Mouse (Mus musculus) ZHBTc4 (cell line): Measurements from ENCODE around the gene Tmem120a.

Experiments used
- DNase-seq: peaks from one replicate; pipeline ENCODE4 v3.0.0-alpha.2; 2011; ENCODE audit warnings: low read depth, low spot score

Gene Tmem120a

DNA sequence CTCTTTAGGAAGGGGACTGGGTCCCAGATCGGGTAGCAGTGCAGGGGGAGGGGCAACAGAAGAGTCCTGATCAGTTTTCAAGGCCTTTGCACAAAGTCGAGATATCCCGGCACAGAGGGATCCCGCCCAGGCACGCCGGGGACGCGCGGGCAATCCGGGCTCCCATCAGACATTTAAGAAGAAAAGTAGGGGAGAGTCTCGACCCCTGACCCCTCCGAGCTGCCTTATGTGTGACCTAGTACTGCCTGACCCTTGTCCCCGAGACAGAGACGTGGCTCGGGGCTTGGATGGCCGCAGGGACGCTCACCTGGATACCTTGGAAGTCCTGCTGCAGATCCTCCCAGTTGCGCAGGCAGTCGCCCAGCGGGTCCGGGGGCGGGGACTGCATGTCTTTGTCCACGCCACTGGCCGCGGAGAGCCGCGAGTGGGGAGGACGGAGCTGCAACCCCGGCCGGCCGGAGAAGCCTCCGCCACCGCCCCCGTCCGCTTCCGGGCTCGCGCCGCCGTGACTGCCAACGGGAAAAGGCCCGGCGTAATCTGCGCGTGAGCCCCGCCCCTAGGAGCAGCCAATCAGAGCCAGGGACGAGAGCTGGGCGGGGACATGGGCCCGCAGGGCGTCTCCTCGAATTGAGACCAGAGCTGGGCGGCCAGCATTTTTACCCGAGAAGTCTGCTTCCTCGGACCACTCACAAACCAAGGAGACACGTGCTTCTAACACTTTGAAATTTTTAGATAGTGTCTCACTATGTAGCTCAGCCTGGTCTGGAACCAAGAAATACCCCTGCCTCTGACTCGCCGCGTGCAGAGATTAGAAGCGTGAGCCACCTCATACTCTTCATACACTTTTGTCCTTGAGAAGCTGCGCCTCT is at the start of gene Tmem120a:
Gene Tmem120a (minus strand): TSS at position 708 of the 869 bp plus-strand sequence.
- peak; percentile 96 for DNase-seq

DNA sequence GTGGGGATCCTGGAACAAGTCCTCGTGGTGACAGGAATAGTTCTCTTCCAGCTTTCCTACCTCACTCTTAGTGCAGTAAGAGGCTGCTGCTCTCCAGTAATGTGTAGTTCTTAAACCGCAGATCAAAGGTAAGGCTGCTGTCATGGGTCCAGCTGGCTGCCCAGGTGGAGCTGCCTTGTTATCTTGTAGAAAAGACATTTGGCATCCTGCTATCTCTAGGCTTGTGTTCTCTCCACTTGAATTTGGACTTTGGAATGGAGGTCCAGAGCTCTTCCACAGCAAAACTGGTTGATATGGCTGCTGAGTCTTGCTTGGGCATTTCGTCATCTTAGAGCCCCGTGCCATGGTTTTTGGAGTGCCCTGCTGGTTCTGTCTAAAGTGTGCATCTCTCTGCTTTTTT is 38.7 kb upstream of the Tmem120a start:
- DNase-seq = no peak

DNA sequence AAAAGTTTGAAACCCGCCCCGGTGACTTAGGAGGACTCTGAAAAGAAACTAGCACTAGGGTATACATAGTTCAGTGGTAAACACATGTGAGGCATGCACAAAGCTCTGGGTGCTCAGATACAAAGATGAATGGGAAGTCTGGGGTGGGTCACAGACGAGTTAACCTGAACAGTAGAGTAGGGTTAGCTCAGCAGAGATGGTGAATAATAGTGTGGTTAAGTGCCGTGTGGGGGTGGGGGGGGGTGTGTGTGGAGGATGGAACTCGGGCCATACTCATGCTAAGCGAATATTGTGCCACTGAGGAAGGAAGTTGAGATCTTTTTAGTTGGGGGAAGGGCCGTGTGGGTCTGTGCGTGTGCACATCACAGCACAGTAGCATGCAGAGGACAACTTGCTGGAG is 36.1 kb upstream of the Tmem120a start:
- no peak for DNase-seq

DNA sequence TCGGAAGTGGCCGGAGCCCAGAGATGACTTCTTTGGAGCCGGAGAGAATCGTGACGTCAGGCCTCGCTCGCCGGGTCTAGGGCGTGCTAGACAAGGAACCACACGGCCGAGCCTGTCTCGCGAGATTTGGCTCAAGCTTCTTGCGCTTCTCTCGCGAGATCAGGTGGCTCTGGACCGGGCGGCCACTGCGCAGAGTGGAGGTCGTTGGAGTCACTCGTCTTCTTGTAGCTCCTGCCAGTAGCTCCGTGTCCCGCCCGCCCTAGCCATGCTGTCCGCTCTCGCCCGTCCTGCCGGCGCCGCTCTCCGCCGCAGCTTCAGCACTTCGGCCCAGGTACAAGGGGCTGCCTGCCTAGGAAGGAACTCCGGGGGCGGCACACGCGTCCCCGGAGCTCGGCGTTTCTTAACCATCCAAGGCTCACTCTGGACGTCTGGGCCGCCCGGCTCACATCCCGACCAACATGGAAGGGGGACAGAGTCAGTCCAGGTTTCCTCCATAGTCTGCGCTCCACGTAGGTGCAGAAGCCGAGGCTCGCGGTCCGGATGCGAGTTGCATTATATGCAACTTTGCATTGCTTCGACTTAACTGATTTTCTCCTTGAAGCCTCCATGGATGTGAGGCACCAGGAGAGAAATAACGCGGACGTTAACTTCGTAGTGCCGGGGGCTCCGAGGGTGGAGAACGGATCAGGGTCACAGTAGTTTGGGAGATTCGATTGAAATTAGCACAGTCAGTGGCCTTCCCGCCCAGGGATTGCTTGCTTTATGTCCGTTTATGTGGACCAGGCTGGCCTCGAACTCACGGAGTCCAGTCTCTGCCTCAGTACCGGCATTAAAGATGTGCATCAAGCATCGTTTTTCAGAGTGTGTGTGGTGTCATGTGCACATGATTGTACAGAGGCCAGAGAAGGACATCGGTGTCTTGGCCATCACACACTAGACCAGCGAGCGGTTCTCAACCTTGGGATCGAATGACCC is 34.5 kb upstream of the Tmem120a start, which contains the start of gene Mdh2:
Gene Mdh2 (plus strand): TSS at position 10 of the 975 bp plus-strand sequence.
- peak; percentile 100 for DNase-seq

DNA sequence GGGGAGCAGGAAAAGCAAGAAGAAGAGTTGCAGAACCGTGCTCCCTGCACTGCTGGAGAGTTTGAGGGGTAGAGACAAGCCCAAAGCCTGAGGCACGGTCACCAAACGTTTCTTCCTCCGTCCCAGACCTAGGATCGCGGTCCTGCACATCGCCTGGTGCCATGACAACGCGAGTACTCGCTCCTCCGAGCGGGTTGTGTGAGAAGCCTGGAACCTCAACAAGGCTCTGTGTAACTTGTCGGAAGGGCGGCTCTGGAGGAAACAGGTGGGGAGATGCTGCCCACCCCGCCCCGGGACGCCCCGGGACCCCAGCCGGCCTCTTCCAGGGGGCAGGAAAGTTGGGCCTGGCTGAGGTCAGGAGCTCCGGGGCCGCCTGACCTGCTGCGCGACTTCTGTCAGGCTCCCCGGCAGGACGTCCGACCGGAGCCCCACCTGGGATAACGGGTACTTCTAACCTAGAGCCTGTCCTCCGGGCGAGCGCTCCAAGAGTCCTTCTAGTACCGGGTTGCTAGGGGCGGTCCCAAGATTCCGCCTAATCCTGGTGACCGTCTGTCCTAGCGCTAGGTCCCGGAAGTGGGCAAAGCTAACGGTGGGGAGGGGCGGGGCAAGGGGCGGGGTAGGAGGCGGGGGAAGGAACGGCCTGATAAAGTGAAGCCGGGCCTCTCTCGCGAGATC is 33.7 kb upstream of the Tmem120a start, which contains the start of gene Styxl1:
Gene Styxl1 (minus strand): TSS at position 590 of the 675 bp plus-strand sequence.
- peak; percentile 78 for DNase-seq

DNA sequence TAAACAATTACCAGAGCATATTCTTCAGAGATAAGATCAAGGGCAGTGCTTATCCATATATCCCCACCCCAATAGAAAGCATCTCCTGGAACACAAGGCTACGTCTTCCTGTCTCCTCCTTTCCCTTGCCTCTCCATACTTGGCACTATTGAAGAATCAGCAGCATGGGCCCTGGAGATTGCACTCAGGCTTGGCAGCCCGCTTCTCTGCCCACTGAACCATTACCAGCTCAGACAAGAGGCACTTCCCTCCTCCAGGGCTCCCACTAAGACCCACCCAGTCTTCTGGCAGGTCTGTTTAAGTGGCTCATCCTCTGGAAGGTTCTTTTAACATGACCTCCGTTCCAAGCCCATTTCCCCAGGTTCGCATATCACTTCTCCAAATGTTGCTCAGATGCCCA is 32.3 kb upstream of the Tmem120a start:
- DNase-seq = no peak

DNA sequence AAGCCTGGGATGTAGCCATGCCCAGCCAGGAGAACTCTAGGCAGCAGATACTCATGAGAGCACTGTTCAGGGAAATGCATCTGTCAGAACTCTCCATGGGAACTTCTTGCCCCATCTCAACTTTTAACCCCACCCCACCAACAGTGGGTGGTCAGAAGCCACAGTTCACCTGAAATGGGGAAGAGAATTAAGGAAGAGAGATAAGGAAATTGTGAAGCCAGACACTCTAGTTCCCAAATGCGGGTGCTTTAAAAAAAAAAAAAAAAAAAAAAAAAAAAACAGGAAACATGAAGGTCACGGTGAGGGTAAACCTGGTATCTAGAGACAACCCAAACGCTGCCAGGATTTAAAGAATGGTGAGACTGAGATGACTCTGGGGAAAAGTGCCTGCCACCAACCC is 28.3 kb upstream of the Tmem120a start:
- DNase-seq = no peak

DNA sequence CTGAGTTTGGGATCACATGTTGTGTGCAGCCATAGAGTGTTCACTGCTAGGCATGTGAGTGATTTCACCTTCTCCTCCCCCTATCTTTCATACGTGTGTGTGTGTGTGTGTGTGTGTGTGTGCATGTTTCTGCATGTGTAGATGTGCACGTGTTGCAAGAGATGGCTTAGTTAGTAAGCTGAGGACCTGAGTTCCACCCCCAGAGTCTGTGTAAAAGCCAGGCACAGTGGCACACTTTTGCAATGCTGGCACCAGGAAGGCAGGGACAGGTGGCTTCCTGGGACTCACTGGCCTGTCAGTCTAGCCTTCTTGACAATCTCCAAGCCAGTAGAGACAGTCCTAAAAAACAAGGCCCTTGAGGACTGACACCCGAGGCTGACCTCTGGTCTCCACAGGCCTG is 20.7 kb upstream of the Tmem120a start:
- no peak for DNase-seq

DNA sequence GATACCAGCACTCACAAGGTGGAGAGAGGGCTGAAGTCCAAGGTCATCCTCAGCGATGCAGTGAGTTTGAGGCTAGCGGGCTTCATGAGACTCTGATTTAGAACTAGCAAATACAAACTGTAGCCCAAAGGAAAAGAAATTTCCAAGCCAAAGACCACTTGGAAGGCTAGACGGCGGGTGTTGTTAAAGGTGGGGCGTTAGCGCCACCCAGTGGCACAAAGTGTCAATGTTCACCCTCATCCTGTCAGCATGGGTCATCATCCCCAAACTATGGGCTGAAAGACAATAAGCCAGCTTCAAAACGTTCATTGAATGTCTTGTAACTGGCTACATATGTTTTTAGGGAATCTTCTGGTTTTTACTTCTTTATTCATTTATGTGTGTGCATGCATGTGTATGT is 19.3 kb upstream of the Tmem120a start:
- peak; percentile 82 for DNase-seq

DNA sequence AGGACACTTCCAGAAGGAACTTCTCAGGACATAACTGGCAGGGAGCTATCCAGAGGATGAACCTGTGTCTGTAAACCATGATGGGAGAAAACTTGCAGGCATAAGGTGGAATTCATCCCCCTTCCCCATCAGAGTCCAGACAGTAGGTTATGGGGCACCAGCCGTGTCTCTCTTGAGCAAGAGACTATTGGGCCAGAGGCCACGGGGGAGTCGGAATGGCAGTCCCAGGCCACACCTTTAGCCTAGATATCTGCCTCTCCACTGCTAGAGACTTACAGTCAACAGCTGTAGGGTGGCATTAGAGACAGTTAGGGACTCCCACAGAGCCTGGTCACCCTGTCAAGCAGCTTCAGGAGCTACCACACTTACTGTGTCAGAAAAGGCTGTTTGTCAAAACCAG is 17.6 kb upstream of the Tmem120a start:
- no peak for DNase-seq

DNA sequence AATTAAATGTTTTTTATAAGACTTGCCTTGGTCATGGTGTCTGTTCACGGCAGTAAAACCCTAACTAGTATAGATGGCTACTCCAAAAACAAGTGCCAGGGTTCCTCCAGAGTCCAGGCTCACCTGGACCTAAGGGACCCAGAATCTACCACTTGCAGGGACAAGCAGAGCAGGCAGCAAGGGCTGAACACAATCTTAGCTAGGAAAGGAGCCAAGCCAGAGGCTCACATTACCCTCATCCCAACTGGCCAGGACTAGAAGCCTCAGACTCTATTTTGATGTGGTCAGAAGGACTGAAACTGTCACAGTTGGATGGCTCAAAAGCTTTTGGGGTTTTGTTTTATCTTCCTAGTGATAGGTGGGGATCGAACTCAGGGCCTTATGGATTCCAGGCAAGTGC is 7.3 kb upstream of the Tmem120a start:
- DNase-seq = no peak

DNA sequence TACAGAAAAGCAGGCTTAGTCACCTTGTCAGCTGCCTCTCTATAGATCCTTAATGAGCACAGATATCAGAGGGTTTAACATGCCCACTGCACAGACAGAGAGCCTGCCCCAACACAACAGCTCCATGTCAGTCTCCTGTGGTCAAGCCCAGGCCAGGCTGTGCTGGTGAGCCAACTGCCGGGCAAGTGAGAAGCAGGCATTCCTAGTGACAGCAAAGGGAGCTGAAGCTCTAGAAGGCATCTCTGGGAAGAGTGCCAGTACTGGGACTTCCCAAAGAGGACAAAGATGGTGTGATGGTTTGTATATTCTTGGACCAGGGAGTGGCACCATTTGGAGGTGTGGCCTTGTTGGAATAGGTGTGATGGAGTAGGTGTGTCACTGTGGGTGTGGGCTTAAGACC is 6.8 kb upstream of the Tmem120a start:
- no peak for DNase-seq

DNA sequence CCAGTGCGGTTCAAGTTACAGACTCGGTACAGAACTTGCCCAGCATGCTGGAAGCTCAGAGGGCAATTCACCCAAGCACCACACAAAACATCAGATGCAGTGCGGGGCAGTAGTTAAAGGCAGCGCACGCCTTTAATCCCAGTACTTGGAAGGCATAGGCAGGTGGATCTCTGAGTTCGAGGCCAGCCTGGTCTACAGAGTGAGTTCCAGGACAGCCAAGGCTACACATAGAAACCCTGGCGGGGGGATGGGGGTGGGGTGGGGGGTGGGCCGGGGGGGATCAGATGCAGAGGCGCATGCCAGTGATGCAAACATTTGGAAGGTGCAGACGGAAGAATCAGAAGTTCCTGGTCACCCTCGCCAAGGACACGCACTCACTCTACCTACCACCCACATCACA is 494 bp upstream of the Tmem120a start:
- DNase-seq = no peak

DNA sequence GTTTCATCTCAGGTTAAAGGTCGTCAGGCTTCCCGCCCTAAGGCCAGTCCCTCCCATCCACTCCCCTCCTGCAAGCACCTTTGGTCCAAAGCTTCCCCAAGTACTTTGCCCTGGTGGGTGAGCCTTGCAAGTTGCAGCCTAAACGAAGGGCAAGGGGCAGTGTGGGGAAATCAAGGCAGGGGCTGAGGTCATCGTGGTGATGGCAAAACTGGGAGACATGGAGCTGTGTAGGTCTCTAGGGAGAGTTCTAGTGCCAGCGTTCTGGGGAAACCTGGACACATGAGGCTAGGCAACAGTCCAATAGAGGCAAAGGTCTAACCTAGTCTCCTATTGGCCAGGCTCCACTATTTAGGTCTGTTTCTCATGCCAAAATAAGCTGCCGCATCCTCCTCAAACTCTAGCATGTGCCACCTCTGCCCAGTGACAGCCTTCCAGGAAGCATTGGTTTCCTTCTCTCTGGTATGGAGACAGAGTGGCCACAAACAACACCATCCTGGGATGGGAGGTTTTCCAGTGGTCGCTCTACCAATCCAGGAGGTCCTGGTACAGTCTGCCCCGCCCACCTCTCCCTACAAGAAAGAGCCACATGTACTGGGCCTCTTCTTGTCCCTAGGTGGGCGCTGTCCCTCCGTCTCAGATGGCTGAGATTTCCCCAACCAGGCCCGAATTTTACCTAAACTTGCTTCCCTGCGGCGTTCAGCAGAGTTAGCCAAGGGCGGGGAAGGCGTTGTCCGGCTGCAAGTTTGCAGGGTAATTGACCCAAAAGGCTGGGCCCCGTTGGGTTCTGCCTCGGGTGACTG is 1.1 kb downstream of the Tmem120a start:
- DNase-seq = peak; percentile 51

DNA sequence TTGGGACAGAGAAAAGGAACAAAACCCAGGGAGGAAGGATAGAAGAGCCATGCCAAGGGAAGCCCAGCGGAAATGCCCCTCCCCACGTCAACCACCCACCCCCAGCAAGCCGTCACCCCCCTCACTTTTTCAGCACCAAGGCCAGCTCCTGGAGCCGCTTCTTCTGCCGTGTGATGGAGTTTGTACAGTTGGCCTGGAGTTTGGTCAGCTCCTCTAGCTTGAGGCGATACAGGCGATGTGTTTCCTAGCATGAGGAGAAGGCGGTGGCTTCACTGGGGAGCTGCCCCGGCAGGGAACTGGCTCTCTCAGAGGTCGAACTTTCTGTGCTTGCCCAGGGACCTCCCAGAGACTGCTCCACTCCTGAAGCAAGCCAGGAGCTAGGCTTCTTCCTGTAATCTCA is 2.1 kb downstream of the Tmem120a start:
- peak; percentile 57 for DNase-seq

DNA sequence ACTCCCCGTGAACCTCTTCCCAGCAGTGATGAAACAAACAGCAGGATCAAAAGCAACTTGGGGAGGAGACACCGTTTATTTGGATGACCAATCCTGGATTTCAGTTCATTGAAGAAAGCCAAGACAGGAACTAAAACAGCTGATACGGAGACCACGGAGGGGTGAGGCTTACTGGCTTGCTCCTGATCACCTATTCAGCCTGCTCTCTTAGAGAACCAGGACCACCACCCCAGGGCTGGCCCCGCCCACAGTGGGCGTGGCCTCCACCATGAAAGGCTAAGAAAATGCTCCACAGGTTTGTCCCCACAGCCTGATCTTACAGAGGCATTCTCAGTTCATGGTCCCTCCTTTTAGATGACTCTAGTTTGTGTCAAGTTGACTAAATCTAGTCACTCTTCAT is 6.0 kb downstream of the Tmem120a start:
- DNase-seq = peak; percentile 95

DNA sequence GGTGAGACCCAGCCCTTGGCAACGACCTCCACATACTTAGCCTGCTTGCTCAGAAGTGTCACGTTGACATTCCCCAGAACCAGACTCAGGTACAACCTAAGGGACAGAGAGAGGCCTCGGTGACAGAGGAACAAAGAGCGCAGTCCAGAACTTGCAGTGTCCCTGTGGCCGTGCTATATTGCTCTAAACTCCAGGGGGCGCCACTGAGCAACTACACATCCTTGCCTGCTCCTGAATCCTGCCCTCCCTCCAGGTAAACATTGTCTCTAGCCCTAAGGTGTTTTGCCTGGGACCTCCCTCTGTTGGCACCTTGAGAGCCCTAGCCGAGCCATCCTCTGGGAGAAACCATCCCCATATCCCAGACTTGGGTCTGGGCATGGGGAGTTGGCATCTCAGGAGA is 7.1 kb downstream of the Tmem120a start:
- peak; percentile 75 for DNase-seq

DNA sequence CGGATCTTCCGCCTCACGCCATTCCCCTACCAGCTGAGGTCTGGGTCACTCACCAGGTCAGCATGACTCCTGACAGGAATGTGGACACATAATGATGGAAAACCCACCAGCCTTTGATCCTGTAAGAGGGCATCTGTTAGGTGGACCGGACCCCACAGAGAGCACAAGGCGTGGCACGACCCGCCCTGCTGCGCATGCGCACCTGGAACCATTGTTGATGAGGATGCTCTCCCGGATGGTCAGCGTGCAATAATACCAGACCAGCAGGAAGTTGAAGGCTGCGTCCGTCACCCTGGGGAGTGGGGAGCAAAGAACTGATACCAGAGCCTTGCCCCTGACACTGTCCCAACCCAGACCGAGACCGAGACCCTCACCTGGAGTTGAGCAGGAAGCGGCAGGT is 7.7 kb downstream of the Tmem120a start:
- peak; percentile 40 for DNase-seq

DNA sequence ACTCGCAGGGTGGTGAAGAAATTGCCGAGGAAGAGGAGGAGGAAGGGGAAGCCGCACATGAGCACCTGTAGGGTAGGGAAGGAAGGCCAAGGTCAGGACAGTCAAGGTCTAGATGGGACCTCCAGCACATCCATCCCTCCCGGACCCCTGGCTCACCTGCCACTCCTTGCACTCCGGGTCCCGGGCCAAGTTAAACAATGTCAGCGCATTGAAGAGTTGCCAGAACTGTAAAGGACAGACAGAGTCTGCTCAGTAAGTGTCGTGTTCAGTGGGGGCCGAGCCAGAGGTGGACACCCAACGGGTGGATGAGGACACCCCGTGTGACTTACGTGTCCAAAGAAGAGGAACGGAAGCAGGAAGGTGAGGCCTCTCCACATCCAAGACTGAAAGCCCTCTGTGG is 8.5 kb downstream of the Tmem120a start:
- DNase-seq = no peak

DNA sequence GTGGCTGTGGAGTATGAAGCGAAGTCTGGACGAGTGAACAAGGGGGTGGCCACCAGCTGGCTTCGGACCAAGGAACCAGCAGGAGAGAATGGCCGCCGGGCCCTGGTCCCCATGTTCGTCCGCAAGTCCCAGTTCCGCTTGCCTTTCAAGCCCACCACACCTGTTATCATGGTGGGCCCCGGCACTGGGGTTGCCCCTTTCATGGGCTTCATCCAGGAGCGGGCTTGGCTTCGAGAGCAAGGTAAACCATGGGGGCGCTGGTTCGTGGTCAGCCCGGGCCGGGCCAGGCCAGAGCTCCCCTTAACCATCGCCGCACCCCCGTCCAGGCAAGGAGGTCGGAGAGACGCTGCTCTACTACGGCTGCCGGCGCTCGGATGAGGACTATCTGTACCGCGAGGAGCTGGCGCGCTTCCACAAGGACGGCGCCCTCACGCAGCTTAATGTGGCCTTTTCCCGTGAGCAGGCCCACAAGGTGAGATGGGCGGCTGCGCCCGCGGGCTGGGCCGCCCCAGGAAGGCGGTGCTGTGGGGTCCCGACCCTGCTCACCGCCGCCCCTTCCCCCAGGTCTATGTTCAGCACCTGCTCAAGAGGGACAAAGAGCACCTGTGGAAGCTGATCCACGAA is 10.1 kb downstream of the Tmem120a start:
- DNase-seq = peak; percentile 45
